Mouse (Mus musculus): Measurements from ENCODE around the gene 1700016H13Rik. TPM values are rescaled to one million over a fixed set of nuclear protein-coding genes. Genes with fewer than 3 reads are reported as not detected.

1700016H13Rik gene
- polyA plus RNA-seq, 1 experiment = not detected

DNA sequence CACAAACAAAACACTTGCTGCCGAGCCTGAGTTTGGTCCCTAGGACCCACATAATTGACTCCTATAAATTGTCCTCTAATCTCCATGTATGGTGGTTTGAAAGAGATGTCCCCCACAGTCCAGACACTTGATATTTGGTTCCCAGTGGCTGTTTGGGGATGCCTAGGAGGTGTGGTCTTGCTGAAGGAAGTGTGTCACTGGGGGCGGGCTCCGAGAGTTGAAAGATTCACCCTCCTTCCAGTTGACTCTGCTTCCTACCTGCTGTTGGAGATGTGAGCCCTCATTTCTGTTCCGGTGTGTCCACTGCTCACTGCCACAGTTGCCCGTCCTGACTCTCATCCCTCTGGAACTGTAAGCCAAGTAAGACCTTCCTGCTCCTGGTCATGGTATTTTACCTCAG, 23.2 kb upstream of the 1700016H13Rik start:
- Histone ChIP-seq H3K27me3 (ENCODE audit: control insufficient read depth) (no peaks in the 10 kb centered on the region), H3K4me1 (ENCODE audit: control insufficient read depth) (peaks cover 3% of the 10 kb centered on the region; the same call in 1 of the 2 replicates), H3K36me3 (ENCODE audit: control insufficient read depth) (no peaks in the 10 kb centered on the region), H3K4me3 (replicated peaks) (no peak overlapping the region), H3K9me3 (ENCODE audit: control insufficient read depth, low read length) (no peaks in the 10 kb centered on the region)
- TF ChIP-seq GATA1 (IDR thresholded peaks at IDR 0.05; ENCODE audit: low read length) (no peak), TAL1 (IDR thresholded peaks at IDR 0.05; ENCODE audit: low read length) (no peak)

DNA sequence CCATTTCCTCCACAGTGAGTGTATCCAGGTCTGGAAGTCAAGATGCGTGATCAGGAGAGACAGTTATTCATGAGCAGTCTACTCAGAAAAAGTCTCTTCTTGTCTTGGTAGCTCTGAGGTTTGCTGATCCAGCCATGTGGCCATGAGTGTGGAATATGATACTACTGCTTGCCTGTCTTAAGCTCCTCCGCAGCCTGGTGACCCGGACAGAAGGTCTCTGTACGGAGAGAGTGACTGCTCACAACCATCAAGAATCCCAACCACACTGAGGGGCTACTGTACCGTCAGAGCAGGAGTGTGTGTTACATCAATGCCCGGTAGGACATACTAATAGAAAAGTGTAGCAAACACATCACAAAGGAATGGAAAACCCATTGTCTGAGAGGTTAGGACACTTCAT, 22.1 kb upstream of the 1700016H13Rik start:
- TF ChIP-seq TAL1 (IDR thresholded peaks at IDR 0.05; ENCODE audit: low read length) = no peak
- TF ChIP-seq GATA1 (IDR thresholded peaks at IDR 0.05; ENCODE audit: low read length) = no peak

DNA sequence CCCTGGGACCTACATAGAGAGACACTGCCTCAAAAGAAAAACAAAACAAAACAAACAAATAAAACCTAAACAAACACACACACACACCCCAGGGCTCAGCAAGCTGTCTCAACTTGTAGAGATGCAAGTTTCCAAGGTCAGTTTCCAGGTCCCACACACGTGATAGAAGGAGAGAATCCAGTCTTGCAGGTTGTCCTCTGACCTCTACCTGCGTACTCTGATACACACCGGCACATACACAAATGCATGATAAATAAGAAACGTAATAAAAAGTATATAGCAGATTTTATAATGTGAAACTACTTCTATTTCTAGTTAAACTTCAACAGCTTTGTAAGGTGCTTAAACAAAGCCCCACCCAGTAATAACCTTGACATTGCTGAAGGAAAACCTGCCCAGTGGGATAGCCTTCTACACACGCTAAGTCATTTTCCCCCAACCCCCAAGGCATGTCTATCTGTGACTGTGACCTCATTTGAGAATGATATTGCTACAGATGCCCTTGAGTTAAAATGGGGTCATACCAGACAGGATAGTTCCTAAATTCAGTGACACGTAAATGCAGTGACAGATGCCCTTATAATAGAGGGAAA, 20.6 kb upstream of the 1700016H13Rik start:
- Histone ChIP-seq H3K4me1 (ENCODE audit: control insufficient read depth) (peaks cover 3% of the 10 kb centered on the region; the same call in 1 of the 2 replicates), H3K27me3 (ENCODE audit: control insufficient read depth) (0 out of 2 replicates have a peak, but pooled peaks cover 3% of the 10 kb centered on the region), H3K9me3 (ENCODE audit: control insufficient read depth, low read length) (no peaks in the 10 kb centered on the region), H3K4me3 (replicated peaks) (no peak overlapping the region), H3K36me3 (ENCODE audit: control insufficient read depth) (no peaks in the 10 kb centered on the region)
- TF ChIP-seq GATA1 (IDR thresholded peaks at IDR 0.05; ENCODE audit: low read length) (no peak), TAL1 (IDR thresholded peaks at IDR 0.05; ENCODE audit: low read length) (no peak)

More for the DNA sequence above, 22.1 kb upstream of the 1700016H13Rik start:
- H3K4me3 ChIP-seq (replicated peaks) = no peak overlapping the region
- H3K9me3 ChIP-seq (ENCODE audit: control insufficient read depth, low read length) = no peaks in the 10 kb centered on the region
- no peaks in the 10 kb centered on the region for H3K36me3 ChIP-seq (ENCODE audit: control insufficient read depth)
- H3K27me3 ChIP-seq (ENCODE audit: control insufficient read depth) = no peaks in the 10 kb centered on the region
- peaks cover 3% of the 10 kb centered on the region; the same call in 1 of the 2 replicates for H3K4me1 ChIP-seq (ENCODE audit: control insufficient read depth)

DNA sequence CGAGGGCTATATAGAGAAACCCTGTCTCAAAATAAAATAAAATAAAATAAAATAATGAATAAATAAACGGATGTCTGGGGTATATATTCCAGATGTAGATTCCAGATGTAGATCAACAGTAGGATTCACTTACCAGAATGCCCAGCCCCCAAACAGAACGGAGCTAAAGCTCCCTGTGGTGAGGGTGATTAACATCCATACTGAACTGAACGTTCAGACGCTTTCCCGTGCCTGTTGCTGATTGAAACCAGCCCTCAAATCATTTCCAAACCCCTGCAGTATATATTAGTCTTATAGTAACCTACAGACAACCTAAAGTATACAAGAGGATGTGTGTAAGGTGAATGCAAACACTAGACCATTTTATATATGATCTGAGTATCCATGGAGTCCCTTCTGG, 18.7 kb upstream of the 1700016H13Rik start:
- Histone ChIP-seq H3K4me3 (replicated peaks) (no peak overlapping the region), H3K4me1 (ENCODE audit: control insufficient read depth) (no peaks in the 10 kb centered on the region)
- no peak for TF ChIP-seq GATA1 (IDR thresholded peaks at IDR 0.05; ENCODE audit: low read length)
- no peak for TF ChIP-seq TAL1 (IDR thresholded peaks at IDR 0.05; ENCODE audit: low read length)

DNA sequence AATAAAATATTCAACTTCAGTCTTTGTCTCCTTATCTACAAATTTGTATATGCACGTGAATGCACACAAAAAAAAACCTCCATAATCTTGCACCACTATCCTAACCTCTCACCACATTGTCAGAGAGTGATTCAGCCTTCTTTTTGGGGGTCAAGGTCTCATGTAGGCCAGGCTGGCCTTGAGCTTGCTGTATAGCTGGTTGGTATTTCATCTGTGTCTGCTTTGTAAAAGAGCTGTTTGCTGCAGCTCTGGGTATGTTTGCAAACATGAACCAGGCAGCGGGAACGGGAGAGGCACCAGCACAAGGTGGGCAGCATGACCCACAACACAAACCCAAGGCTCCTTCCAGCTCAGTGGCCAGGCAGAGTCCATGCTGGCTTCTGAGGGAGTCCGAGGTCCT, 17.8 kb upstream of the 1700016H13Rik start:
- H3K36me3 ChIP-seq (ENCODE audit: control insufficient read depth) = no peaks in the 10 kb centered on the region
- no peak overlapping the region for H3K4me3 ChIP-seq (replicated peaks)
- no peaks in the 10 kb centered on the region for H3K4me1 ChIP-seq (ENCODE audit: control insufficient read depth)
- 0 out of 2 replicates have a peak, but pooled peaks cover 3% of the 10 kb centered on the region for H3K27me3 ChIP-seq (ENCODE audit: control insufficient read depth)
- TF ChIP-seq TAL1 (IDR thresholded peaks at IDR 0.05; ENCODE audit: low read length) (no peak), GATA1 (IDR thresholded peaks at IDR 0.05; ENCODE audit: low read length) (no peak)
- H3K9me3 ChIP-seq (ENCODE audit: control insufficient read depth, low read length) = no peaks in the 10 kb centered on the region

More for the DNA sequence above, 18.7 kb upstream of the 1700016H13Rik start:
- Histone ChIP-seq H3K9me3 (ENCODE audit: control insufficient read depth, low read length) (no peaks in the 10 kb centered on the region), H3K27me3 (ENCODE audit: control insufficient read depth) (0 out of 2 replicates have a peak, but pooled peaks cover 3% of the 10 kb centered on the region), H3K36me3 (ENCODE audit: control insufficient read depth) (no peaks in the 10 kb centered on the region)

DNA sequence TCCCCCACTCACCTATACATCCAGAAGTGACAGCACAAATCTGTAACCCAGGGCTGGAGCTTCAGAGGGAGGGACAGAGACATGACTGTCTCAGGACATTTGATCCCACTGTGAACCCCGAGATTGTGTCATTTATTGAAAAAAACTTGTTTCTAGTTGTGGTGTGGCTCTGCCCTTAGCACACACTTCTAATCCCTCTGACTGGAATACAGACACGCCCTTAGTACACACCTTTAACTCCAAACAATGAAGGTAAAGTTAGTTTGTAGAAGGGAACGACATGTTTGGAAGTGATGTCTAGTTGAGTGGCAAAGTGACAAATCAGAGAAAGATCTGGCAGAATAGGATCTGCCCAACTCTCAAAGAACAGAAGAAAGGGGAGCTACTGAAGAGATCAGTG, 16.0 kb upstream of the 1700016H13Rik start:
- no peaks in the 10 kb centered on the region for H3K4me1 ChIP-seq (ENCODE audit: control insufficient read depth)
- TF ChIP-seq TAL1 (IDR thresholded peaks at IDR 0.05; ENCODE audit: low read length) (no peak), GATA1 (IDR thresholded peaks at IDR 0.05; ENCODE audit: low read length) (no peak)
- 0 out of 2 replicates have a peak, but pooled peaks cover 3% of the 10 kb centered on the region for H3K27me3 ChIP-seq (ENCODE audit: control insufficient read depth)
- H3K9me3 ChIP-seq (ENCODE audit: control insufficient read depth, low read length) = no peaks in the 10 kb centered on the region
- no peaks in the 10 kb centered on the region for H3K36me3 ChIP-seq (ENCODE audit: control insufficient read depth)
- H3K4me3 ChIP-seq (replicated peaks) = no peak overlapping the region

DNA sequence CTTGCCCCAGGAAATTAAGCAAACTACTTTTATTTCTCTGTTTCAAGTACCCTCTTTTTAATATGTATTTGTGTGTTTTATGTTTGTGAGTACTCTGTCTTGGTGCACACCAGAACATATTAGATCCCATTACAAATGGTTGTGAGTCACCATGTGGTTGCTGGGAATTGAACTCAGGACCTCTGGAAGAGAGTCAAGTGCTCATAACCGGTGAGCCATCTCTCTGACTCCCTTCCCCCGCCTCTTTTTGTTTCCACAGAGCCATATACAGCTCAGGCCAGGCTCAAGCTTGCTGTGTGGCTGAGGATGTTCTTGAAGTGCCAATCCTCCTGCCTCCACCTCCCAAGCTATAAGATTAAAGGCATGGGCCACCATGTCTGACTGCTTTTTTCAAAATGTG, 10.1 kb upstream of the 1700016H13Rik start:
- Histone ChIP-seq H3K4me3 (replicated peaks) (no peak overlapping the region), H3K9me3 (ENCODE audit: control insufficient read depth, low read length) (no peaks in the 10 kb centered on the region), H3K4me1 (ENCODE audit: control insufficient read depth) (no peaks in the 10 kb centered on the region), H3K27me3 (ENCODE audit: control insufficient read depth) (no peaks in the 10 kb centered on the region), H3K36me3 (ENCODE audit: control insufficient read depth) (no peaks in the 10 kb centered on the region)
- TF ChIP-seq TAL1 (IDR thresholded peaks at IDR 0.05; ENCODE audit: low read length) = no peak
- TF ChIP-seq GATA1 (IDR thresholded peaks at IDR 0.05; ENCODE audit: low read length) = no peak

DNA sequence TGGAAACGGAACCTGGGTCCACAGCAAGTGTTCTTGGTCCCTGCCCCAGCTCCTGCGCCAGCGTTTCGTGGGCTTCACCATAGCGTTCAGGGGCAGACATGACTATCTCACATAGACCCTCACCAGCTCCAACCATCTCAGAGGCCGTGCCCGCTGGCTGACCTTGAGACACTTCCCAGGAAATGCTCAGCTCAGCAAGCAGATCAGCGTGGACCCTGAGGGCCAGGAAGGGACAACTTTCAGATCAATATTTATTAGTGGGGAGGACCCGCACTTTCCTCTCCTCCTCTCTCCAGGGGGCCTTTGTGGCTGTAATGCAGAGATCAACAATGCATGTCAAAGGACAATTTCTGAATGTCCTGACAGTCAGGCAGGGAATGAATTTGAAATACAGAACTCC, 9.1 kb upstream of the 1700016H13Rik start:
- Histone ChIP-seq H3K27me3 (ENCODE audit: control insufficient read depth) (no peaks in the 10 kb centered on the region), H3K4me1 (ENCODE audit: control insufficient read depth) (no peaks in the 10 kb centered on the region), H3K4me3 (replicated peaks) (no peak overlapping the region), H3K36me3 (ENCODE audit: control insufficient read depth) (no peaks in the 10 kb centered on the region), H3K9me3 (ENCODE audit: control insufficient read depth, low read length) (no peaks in the 10 kb centered on the region)
- TF ChIP-seq GATA1 (IDR thresholded peaks at IDR 0.05; ENCODE audit: low read length) (no peak), TAL1 (IDR thresholded peaks at IDR 0.05; ENCODE audit: low read length) (no peak)

DNA sequence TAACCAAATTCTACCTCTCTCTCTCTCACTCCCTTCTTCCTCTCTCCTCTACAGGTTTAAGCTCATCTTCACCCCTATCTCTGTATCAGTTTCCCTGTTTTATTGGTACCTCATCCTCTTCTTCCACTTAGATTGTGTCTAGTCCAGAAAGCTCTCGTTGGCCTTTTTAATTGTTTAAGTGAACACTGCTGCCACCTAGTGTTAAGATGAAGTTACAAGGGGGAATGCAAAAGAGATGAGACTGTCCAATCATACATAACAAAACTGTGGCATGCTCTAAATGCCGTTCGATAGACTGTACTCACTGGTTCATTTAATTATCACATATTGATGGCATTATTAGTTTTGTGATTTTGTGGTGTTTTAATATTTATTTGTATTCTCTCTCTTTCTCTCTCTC, 3.8 kb upstream of the 1700016H13Rik start:
- H3K27me3 ChIP-seq (ENCODE audit: control insufficient read depth) = peaks cover 7% of the 10 kb centered on the region
- TF ChIP-seq GATA1 (IDR thresholded peaks at IDR 0.05; ENCODE audit: low read length) (no peak), TAL1 (IDR thresholded peaks at IDR 0.05; ENCODE audit: low read length) (no peak)
- H3K4me3 ChIP-seq (replicated peaks) = no peak overlapping the region
- no peaks in the 10 kb centered on the region for H3K9me3 ChIP-seq (ENCODE audit: control insufficient read depth, low read length)
- no peaks in the 10 kb centered on the region for H3K36me3 ChIP-seq (ENCODE audit: control insufficient read depth)
- peaks cover 12% of the 10 kb centered on the region for H3K4me1 ChIP-seq (ENCODE audit: control insufficient read depth)

All from erythroblast, embryonic 14.5 days (primary cell).